In genomic region chr15:77829542-77829941, GRCm38 (mm10) we compare ENCODE assay signal across 13 mouse cellular contexts. TPM values are rescaled to one million over a fixed set of nuclear protein-coding genes. Genes with fewer than 3 reads are reported as not detected.
DNase-seq lines count a peak whose midpoint lies in the region; ATAC-seq and TF ChIP-seq lines count a peak whose summit lies in the region.
"Had no signal": no experiment of that assay in that cellular context is flagged by ENCODE, and none has a peak within 500 bp of the region (broad histone marks: within the 10 kb centered on the region; RNA-seq: fewer than 3 reads in every experiment).

No protein-coding gene starts in this region.

- no peak for DNase-seq in heart, embryonic 10.5 days (ENCODE audit: low spot score)
- DNase-seq in heart, postnatal 25 days (ENCODE audit: low spot score), result no peak
- DNase-seq in lung, embryonic 14.5 days, result no peak
- DNase-seq in lung, adult 18-20 months, result no peak
- DNase-seq in embryonic facial prominence, embryonic 10.5 days (ENCODE audit: low spot score), result no peak
- DNase-seq in embryo, embryonic 10 days (ENCODE audit: low spot score), result no peak
- no peak for DNase-seq in gastrocnemius, postnatal 4 days (ENCODE audit: low spot score in 2 of 2)
- DNase-seq: heart, adult 18-20 months; kidney, adult 11 months; right cerebral cortex, postnatal 25 days; thymus, postnatal 25 days had no signal

- peak; percentile 34 for TF ChIP-seq POLR2A in myocyte (IDR thresholded peaks at IDR 0.05; ENCODE audit: insufficient read length, low read depth)

- no peak for TF ChIP-seq CTCF in lung, embryonic 14.5 days (IDR thresholded peaks at IDR 0.05; ENCODE audit: low read depth)

- H3K4me3 ChIP-seq in heart, embryonic 10.5 days, result no peak overlapping the region
- no peak overlapping the region for H3K4me3 ChIP-seq in lung, embryonic 14.5 days (ENCODE audit: low read depth, low read length)
- H3K4me3 ChIP-seq in embryonic facial prominence, embryonic 10.5 days, result no peak overlapping the region
- H3K4me3 ChIP-seq in myocyte, result no peak overlapping the region
- H3K4me3 ChIP-seq: limb, embryonic 10.5 days had no signal

- H3K27me3 ChIP-seq in heart, embryonic 10.5 days (ENCODE audit: insufficient read depth, poor library complexity, severe bottlenecking), result no peaks in the 10 kb centered on the region
- H3K27me3 ChIP-seq in lung, embryonic 14.5 days (ENCODE audit: insufficient read depth, low read length), result no peaks in the 10 kb centered on the region
- H3K27me3 ChIP-seq in embryonic facial prominence, embryonic 10.5 days (replicated peaks; ENCODE audit: low read depth, poor library complexity, severe bottlenecking), result no peaks in the 10 kb centered on the region
- no peaks in the 10 kb centered on the region for H3K27me3 ChIP-seq in myocyte (ENCODE audit: control insufficient read depth, insufficient read depth, insufficient read length)

- no peak for ATAC-seq in lung, embryonic 14.5 days (ENCODE audit: insufficient read depth)

- no peak overlapping the region for H3K4me2 ChIP-seq in lung, embryonic 14.5 days
- no peak overlapping the region for H3K4me2 ChIP-seq in myocyte (ENCODE audit: low read depth)

- no peak overlapping the region for H3ac ChIP-seq in myocyte (ENCODE audit: control insufficient read depth, insufficient read length)

- peaks cover 35% of the 10 kb centered on the region for H3K36me3 ChIP-seq in heart, embryonic 10.5 days
- H3K36me3 ChIP-seq in lung, embryonic 14.5 days (ENCODE audit: insufficient read depth), result peaks cover 25% of the 10 kb centered on the region
- peaks cover 44% of the 10 kb centered on the region for H3K36me3 ChIP-seq in embryonic facial prominence, embryonic 10.5 days (replicated peaks)
- H3K36me3 ChIP-seq in myocyte (ENCODE audit: control insufficient read depth, insufficient read depth), result peaks cover 50% of the 10 kb centered on the region

- peaks cover 100% of the 10 kb centered on the region for H3K79me2 ChIP-seq in myocyte (ENCODE audit: control insufficient read depth, insufficient read depth)

- H3K4me1 ChIP-seq in heart, embryonic 10.5 days, result peaks cover 76% of the 10 kb centered on the region
- peaks cover 43% of the 10 kb centered on the region for H3K4me1 ChIP-seq in lung, embryonic 14.5 days (ENCODE audit: insufficient read depth)
- peaks cover 55% of the 10 kb centered on the region for H3K4me1 ChIP-seq in embryonic facial prominence, embryonic 10.5 days

- 84% methylated on average over 2 of the region's 2 CpGs for WGBS in heart, embryonic 10.5 days
- WGBS in lung, embryonic 14.5 days, result 82% methylated on average over 2 of the region's 2 CpGs
- WGBS in embryonic facial prominence, embryonic 10.5 days, result 90% methylated on average over 2 of the region's 2 CpGs

- intact Hi-C loops in heart, postnatal 25 days (cut with DNase I), result no loop called here

- H3K9me3 ChIP-seq in heart, embryonic 10.5 days, result no peaks in the 10 kb centered on the region
- no peaks in the 10 kb centered on the region for H3K9me3 ChIP-seq in lung, embryonic 14.5 days (ENCODE audit: low read depth, low read length)
- no peaks in the 10 kb centered on the region for H3K9me3 ChIP-seq in embryonic facial prominence, embryonic 10.5 days
- H3K9me3 ChIP-seq: limb, embryonic 10.5 days had no signal

- 0 out of 2 replicates have a peak overlapping the region, but pooled peaks have one; percentile 6 for H3K27ac ChIP-seq in heart, embryonic 10.5 days
- H3K27ac ChIP-seq in lung, embryonic 14.5 days (ENCODE audit: low read depth), result peak overlapping the region; percentile 46
- peak overlapping the region; percentile 35; the same call in 1 of the 2 replicates for H3K27ac ChIP-seq in embryonic facial prominence, embryonic 10.5 days (replicated peaks)
- H3K27ac ChIP-seq: limb, embryonic 10.5 days had no signal

- no peak overlapping the region for H3K9ac ChIP-seq in lung, embryonic 14.5 days

TF ChIP-seq in myocyte, 11 proteins besides CTCF, POLR2A, EP300 and RAD21:
- TF ChIP-seq MAX (IDR thresholded peaks at IDR 0.05; ENCODE audit: low read depth), result no peak
- no peak for TF ChIP-seq MYOD1 (IDR thresholded peaks at IDR 0.05; ENCODE audit: control insufficient read depth in 1 of 3, insufficient read length in 2 of 3, low read depth in 2 of 3)
- peak; percentile 63 for TF ChIP-seq POLR2AphosphoS2 (IDR thresholded peaks at IDR 0.05; ENCODE audit: insufficient read length, low read depth)
- no peak for TF ChIP-seq USF1 (IDR thresholded peaks at IDR 0.05; ENCODE audit: low read depth)

RNA-seq across cellular contexts. Expression of gene Myh9, which starts 12.4 kb away (rescaled TPM):
- 34.5 and 37.5 TPM in 2 replicates for polyA plus RNA-seq in heart, embryonic 10.5 days (2016; fragmentation: Nextera tagmentation; extraction: Ambion mirVana)
- total RNA-seq in heart, postnatal 25 days (2021), result 100 to 1,000 TPM; 122 to 124 TPM
- polyA plus RNA-seq in lung, embryonic 14.5 days (2014; fragmentation: Nextera tagmentation; extraction: Ambion mirVana), result 86.6 and 87.5 TPM in 2 replicates
- 45.7 and 46.9 TPM in 2 replicates for polyA plus RNA-seq in embryonic facial prominence, embryonic 10.5 days (2016; fragmentation: Nextera tagmentation; extraction: Ambion mirVana)
- 466 TPM for polyA plus RNA-seq in myocyte (2012; fragmentation: generic; extraction: Trizol)
- total RNA-seq in gastrocnemius, postnatal 4 days (2021), result 100 to 1,000 TPM; 171 to 187 TPM
